Mouse (Mus musculus) hindbrain, postnatal 0 days (tissue): ENCODE results near the gene Arfip2. TPM values are rescaled to one million over a fixed set of nuclear protein-coding genes. Genes with fewer than 3 reads are reported as not detected.

Experiments
- ATAC-seq: fragments of 200-750 bp; cut with Nextera tagmentation; 2 replicates; pipeline ENCODE4 v1.8.0; 2017; ENCODE audit warnings: mild to moderate bottlenecking, moderate TSS enrichment, moderate library complexity
- DNase-seq: peaks from one replicate; pipeline ENCODE4 v3.0.0-alpha.2; 2015; ENCODE audit warnings: low spot score
- H3K27ac ChIP-seq: fragments of 300-500 bp; sonication (generic); 2 replicates; pipeline ENCODE4 v1.5.1; 2014; ENCODE audit warnings: mild to moderate bottlenecking
- H3K27me3 ChIP-seq: fragments of 300-500 bp; sonication (generic); 2 replicates; pipeline ENCODE4 v1.6.1; 2014; ENCODE audit warnings: low read length, mixed read lengths; ENCODE audit not compliant: insufficient read depth
- H3K36me3 ChIP-seq: fragments of 300-500 bp; sonication (generic); 2 replicates; pipeline ENCODE4 v1.6.1; 2014; ENCODE audit warnings: low read length, mixed read lengths; ENCODE audit not compliant: insufficient read depth
- H3K4me1 ChIP-seq: fragments of 300-500 bp; sonication (generic); 2 replicates; pipeline ENCODE4 v1.6.1; 2014; ENCODE audit warnings: antibody characterized with exemption, low read length, mixed read lengths; ENCODE audit not compliant: insufficient read depth
- H3K4me2 ChIP-seq: fragments of 300-500 bp; sonication (generic); 2 replicates; pipeline ENCODE4 v1.6.1; 2014; ENCODE audit warnings: low read depth, mild to moderate bottlenecking, low read length, moderate library complexity, mixed read lengths
- H3K4me3 ChIP-seq: fragments of 300-500 bp; sonication (generic); 2 replicates; pipeline ENCODE4 v1.5.1; 2014; ENCODE audit warnings: low read length
- H3K9ac ChIP-seq: fragments of 300-500 bp; sonication (generic); replicated peaks from 2 replicates; pipeline ENCODE4 v1.6.1; 2014; ENCODE audit warnings: mild to moderate bottlenecking, low read length, moderate library complexity, mixed read lengths
- H3K9me3 ChIP-seq: fragments of 300-500 bp; sonication (generic); 2 replicates; pipeline ENCODE4 v1.6.1; 2016; ENCODE audit warnings: low read length, mixed read lengths
- CTCF ChIP-seq: IDR thresholded peaks from 2 replicates; pipeline ENCODE4 v1.5.1; 2016; ENCODE audit warnings: antibody characterized with exemption, control low read depth, low read depth
- WGBS: fragments of 180-500 bp; shearing (Covaris S2); extraction: QIAGEN DNeasy Blood & Tissue Kit; methylation state at CpG from one replicate; pipeline ENCODE4 v1.1.7; 2014; 5-methylcytosine and 5-hydroxymethylcytosine counted together
- polyA plus RNA-seq: library from polyadenylated mRNA; unstranded; fragments of >200 nt; fragmentation: Nextera tagmentation; extraction: Ambion mirVana; gene quantifications from 2 replicates; pipeline ENCODE4 v1.2.1, GENCODE M21; 2015
- total RNA-seq: library from RNA; depleted of rRNA; stranded (reverse); fragments of >200 nt; gene quantifications from 2 replicates; pipeline ENCODE4 v1.2.3, GENCODE M21; 2014

Gene Arfip2
- total and polyA plus RNA-seq, 2 experiments from 2014 or later: 67.5 to 82.5 TPM

DNA sequence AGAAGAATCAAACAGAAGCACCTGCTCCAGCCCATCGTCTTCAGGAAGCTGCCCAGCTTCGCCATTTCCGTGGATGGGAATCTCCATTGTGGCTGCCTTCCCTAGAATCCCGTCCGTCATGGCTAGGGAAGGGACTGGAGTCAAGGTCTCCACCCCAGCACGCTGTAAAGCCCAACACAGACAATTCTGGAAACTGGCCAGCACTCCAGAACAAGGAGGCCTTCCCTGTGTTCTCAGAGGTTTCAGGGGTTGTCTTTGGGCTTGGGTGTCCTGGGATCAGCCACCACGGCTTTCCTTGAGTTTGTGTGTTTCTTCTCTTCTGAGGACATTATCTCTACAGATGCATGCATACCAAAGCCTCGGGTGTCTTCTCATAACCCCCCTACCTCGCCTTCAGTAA lies 912 bp downstream of the Arfip2 start:
- 61% methylated on average over 9 of the region's 9 CpGs for WGBS
- no peak for TF ChIP-seq CTCF
- Histone ChIP-seq H3K4me1 (peaks cover 12% of the 10 kb centered on the region; the same call in 1 of the 2 replicates), H3K36me3 (peaks cover 25% of the 10 kb centered on the region), H3K4me2 (peak overlapping the region; percentile 99), H3K9me3 (no peaks in the 10 kb centered on the region), H3K27ac (no peak overlapping the region), H3K4me3 (peak overlapping the region; percentile 56), H3K27me3 (no peaks in the 10 kb centered on the region), H3K9ac (peak overlapping the region; percentile 70; the same call in 1 of the 2 replicates)
- ATAC-seq: no peak
- DNase-seq: no peak

DNA sequence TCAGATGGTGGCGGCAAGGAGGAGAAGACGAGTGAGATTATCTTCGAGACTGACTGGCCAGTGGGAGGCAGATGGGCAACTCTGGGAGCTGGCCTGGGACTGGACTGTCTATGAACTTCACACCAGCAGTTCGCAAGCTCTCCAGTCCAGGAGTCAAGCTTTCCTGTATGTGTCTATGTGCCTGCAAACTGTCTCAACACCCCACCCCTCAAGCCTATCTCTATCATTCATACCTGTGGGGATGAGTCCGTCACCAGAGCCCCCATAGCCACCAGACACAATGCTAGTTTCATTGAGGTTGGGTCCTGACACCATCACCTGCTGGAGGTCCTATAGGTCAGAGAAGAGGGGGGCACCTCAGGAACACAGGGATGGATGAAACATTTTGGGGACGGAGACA lies 1.4 kb downstream of the Arfip2 start:
- no peaks in the 10 kb centered on the region for H3K9me3 ChIP-seq
- no peak overlapping the region for H3K27ac ChIP-seq
- no peak for ATAC-seq
- H3K9ac ChIP-seq: no peak overlapping the region
- TF ChIP-seq CTCF: no peak
- no peaks in the 10 kb centered on the region for H3K27me3 ChIP-seq
- WGBS: 91% methylated on average over 6 of the region's 6 CpGs
- peaks cover 17% of the 10 kb centered on the region; the same call in 1 of the 2 replicates for H3K4me1 ChIP-seq
- peak overlapping the region; percentile 99; the same call in 1 of the 2 replicates for H3K4me2 ChIP-seq
- peaks cover 25% of the 10 kb centered on the region for H3K36me3 ChIP-seq
- no peak for DNase-seq
- no peak overlapping the region for H3K4me3 ChIP-seq

DNA sequence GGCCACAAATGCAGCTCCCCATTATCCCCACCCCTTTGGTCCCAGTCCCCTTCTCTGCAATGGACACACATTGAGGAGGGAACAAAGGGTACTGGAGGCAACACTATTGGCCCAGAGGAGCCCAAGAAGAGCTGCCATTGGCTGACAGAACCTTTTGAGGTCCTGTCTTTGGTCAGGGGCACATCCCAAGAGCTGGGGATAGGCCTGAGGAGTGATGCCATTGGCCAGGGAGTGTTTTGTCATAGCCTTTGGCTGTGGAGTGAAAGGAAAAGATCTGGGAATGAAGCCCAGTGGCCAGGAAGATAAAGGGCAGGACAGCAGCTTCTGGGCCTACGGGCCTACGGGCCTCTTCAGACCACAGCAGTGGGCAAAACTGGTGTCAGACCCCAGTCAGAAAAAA lies 4.5 kb downstream of the Arfip2 start:
- no peaks in the 10 kb centered on the region for H3K27me3 ChIP-seq
- no peak overlapping the region for H3K27ac ChIP-seq
- H3K4me2 ChIP-seq: no peak overlapping the region
- WGBS: 76% methylated on average over 2 of the region's 2 CpGs
- ATAC-seq (no peak), DNase-seq (no peak)
- peaks cover 31% of the 10 kb centered on the region for H3K4me1 ChIP-seq
- no peak overlapping the region for H3K9ac ChIP-seq
- no peak overlapping the region for H3K4me3 ChIP-seq
- TF ChIP-seq CTCF: no peak
- H3K36me3 ChIP-seq: peaks cover 25% of the 10 kb centered on the region
- no peaks in the 10 kb centered on the region for H3K9me3 ChIP-seq

DNA sequence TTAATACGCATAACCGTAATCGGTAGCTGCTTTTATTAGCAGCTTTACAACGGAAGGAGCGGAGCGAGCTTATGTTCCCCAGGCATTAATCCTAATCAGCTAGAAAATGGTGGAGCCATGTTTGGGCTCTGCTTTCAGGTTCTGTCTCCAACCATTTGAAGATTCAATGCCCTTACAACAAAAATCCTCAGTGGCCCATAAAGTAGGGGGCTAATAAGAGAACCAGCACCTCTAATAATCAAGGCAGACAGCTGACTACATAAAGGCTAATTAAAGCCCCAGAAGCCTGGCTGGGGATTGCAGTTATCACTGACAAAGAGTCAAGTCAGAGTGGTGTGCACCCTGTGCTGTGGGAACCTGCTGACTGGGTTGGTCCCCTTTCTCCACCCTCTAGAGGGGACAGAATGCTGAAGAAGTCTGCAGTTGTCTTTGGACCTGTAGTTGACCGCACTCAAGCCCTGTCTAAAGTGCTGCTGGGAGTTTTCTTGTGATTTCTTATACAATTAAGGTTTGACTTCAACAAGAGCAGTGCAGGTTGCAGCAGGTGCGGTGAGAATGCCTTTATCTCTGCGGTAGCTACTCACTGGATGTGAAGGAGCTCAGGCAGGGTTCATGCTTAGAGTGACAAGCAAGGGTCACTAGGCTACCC lies 5.8 kb downstream of the Arfip2 start:
- TF ChIP-seq CTCF: no peak
- Histone ChIP-seq H3K27ac (peak overlapping the region; percentile 95), H3K4me1 (peaks cover 32% of the 10 kb centered on the region), H3K4me2 (peak overlapping the region; percentile 78), H3K36me3 (peaks cover 25% of the 10 kb centered on the region), H3K27me3 (no peaks in the 10 kb centered on the region), H3K9ac (peak overlapping the region; percentile 89; the same call in 1 of the 2 replicates), H3K9me3 (no peaks in the 10 kb centered on the region), H3K4me3 (peak overlapping the region; percentile 76; the same call in 1 of the 2 replicates)
- no peak for ATAC-seq
- DNase-seq: peak; percentile 29
- 49% methylated on average over 9 of the region's 9 CpGs for WGBS

DNA sequence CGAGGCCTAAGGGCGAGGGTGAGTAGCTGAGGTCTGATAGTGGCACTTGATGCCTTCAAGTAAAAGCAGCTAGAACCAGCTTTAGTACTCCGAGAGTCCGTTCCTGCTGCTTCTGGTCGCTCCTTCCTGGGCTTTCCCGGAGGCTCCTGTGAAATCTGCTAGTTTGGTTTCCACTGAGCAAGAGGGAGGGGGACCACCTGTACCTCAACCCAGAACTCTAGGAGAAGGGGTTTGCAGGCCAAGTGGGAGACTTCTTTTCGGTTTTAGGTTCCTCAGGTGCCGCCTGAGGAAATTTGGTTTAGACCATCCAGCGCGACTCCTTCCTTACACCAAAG lies 6.4 kb downstream of the Arfip2 start:
- Histone ChIP-seq H3K36me3 (peaks cover 25% of the 10 kb centered on the region), H3K27ac (peak overlapping the region; percentile 95), H3K4me1 (peaks cover 32% of the 10 kb centered on the region), H3K9ac (peak overlapping the region; percentile 89), H3K27me3 (no peaks in the 10 kb centered on the region), H3K9me3 (no peaks in the 10 kb centered on the region), H3K4me2 (peak overlapping the region; percentile 78), H3K4me3 (peak overlapping the region; percentile 76)
- WGBS: 4% methylated on average over 10 of the region's 10 CpGs
- no peak for TF ChIP-seq CTCF
- ATAC-seq: no peak
- no peak for DNase-seq

DNA sequence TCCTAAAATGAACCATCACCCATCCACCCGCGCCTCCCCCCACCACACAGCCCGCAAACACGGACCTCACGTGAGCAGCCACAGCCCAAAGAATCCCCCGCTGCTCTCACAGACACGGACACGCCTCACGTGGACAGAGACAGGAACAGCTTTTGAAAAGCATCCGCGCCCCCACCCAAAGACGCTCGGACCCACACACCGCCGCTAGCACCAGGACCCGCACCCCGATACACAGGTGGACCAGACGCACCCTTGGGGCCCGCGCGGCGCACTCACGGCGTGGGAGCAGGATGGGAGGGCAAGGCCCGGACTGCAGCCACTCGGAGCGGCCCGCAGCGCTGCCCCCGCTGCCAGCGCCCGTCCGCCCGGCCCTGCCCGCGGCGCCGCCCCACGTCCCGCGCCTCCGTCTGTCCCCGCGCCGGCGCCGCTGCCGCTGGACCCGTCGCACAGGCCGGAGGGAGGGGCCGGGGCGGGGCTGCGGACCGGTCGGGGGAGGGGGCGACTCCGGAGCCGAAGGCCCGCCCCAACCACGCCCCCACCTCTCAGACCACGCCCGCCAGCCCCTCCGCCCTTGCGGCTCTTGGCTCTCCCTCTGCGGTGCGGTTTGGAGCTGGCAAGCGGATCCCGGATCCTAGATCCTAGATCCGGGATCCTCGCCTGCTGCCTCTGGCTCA lies 7.0 kb downstream of the Arfip2 start, which contains the start of gene Trim3:
Gene Trim3 (minus strand): TSS at position 445 of the 674 bp plus-strand sequence.
- peak; percentile 20; the same call in 1 of the 2 replicates for TF ChIP-seq CTCF
- Histone ChIP-seq H3K9ac (peak within 1 kb of the TSS; percentile 89), H3K36me3 (peaks cover 25% of the 10 kb centered on the region), H3K4me1 (peaks cover 32% of the 10 kb centered on the region), H3K27ac (peak within 1 kb of the TSS; percentile 95), H3K4me2 (peak within 1 kb of the TSS; percentile 78), H3K4me3 (peak within 1 kb of the TSS; percentile 76), H3K9me3 (no peaks in the 10 kb centered on the region), H3K27me3 (no peaks in the 10 kb centered on the region)
- ATAC-seq (peak; percentile 90), DNase-seq (peak; percentile 94)
- under 1% methylated on average over 57 of the region's 71 CpGs for WGBS
